Mouse (Mus musculus): ENCODE data around the gene Bnip3.

Gene Bnip3

DNA sequence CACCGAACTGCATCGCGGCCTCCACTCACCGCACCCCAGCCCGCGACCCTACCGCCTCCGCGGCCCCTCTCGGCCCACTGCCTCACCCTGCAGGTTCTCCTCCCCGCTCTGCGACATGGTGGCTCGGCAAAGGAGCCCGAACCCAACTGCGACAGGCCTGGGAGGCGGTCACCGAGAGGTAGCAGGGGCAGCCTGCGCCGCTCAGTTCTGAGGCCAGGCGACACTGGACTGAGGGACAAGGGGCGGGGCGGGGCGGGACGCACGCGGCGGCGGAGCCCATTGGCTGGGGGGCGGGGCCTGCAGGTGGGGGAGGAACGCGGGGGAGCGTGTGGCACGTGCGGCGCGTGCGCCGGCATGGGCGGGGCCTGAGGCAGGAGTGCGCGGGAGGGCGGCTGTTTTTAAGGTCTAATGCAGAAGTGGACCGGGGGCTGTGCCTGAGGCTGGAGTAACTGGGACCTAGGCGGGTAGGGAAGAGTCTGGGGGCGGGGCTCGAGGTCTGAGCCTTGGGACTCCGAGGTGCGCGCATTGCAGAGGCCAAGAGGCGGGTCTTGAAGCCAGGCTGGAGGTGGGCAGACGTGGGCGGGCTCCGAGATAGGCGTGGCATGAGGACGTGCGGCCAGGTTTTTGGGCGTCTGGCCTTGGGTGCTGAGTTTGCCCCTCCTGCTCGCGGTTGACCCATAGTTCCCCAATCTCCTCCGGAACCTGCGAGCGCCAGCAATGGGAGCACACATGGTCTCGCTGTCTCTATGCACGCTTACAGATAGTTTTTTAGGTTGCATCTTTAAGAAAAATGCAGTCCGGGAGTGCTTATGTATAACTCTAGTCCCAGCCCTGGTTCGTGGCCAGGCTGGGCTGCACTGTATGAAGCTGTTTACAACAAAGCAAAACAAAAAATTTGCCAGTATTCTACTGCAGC, at the start of gene Bnip3:
Gene Bnip3 (minus strand): TSS at position 243 of the 916 bp plus-strand sequence.
- DNase-seq (ENCODE audit: low read depth): peak; percentile 99

GRCm38 (mm10) chr7:138957106-138957505, 47.8 kb upstream of the Bnip3 start:
- DNase-seq (ENCODE audit: low read depth): no peak

DNA sequence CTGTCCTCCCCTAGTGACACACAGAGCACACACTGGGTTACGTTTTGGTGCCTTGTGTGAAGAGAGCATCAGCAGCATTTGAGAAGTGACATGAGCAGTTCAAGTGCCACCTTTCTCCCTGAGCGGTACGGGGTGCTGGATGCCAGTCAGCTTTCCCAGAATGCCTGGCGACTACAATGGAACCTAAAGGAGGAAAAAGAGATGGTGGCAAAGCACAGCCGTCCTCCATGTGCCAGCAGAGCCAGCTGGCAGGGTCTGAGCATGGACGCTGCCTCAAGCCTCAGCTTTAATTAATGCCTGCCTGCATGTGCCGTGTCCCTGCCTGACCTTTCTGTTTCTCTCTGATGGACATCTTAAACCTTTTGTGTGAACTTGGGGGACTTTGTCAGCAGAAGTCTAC, 46.5 kb upstream of the Bnip3 start:
- DNase-seq (ENCODE audit: low read depth): no peak

DNA sequence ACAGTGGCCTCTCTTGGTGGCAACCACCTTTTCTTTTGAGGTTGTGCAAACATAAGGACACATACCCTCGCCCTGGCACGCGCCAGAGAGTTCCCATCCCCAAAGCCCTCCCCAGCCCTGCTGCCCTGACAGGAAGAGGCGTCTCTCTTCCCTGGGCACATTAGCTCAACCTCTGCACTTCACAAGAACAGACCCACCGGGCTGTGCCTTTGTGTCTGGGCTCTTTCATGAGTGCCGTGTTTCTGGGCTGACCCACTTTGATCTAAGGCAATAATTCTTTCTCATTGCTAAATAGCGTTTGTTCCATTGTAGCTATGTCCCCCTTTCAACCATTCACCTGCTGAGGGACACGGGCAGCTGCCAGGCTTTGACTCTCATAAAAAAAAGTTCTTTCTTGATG, 39.0 kb upstream of the Bnip3 start:
- DNase-seq (ENCODE audit: low read depth): no peak

DNA sequence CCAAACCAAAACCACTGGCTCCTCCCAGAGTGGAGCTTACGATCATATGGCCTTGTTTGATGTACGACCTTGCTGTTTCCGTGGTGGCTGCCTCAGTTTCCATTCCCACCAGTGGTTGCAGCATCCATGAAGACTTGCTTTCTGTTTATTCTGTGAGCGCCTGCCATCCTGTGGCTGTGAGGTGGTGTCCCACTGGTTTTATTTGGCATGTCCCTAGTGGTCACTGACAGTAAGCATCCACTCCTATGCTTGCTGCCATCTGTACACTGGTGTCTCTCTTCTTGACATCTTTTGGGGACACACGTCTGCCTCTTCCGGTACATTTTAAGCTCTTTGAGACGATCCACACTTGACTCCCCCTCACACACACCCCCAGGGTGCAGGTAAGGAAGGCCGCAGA, 38.4 kb upstream of the Bnip3 start:
- no peak for DNase-seq (ENCODE audit: low read depth)

GRCm38 (mm10) chr7:138945668-138946067, 36.3 kb upstream of the Bnip3 start:
- DNase-seq (ENCODE audit: low read depth): no peak

GRCm38 (mm10) chr7:138942301-138942700, 33.0 kb upstream of the Bnip3 start:
- no peak for DNase-seq (ENCODE audit: low read depth)

GRCm38 (mm10) chr7:138941571-138941970, 32.3 kb upstream of the Bnip3 start:
- no peak for DNase-seq (ENCODE audit: low read depth)

DNA sequence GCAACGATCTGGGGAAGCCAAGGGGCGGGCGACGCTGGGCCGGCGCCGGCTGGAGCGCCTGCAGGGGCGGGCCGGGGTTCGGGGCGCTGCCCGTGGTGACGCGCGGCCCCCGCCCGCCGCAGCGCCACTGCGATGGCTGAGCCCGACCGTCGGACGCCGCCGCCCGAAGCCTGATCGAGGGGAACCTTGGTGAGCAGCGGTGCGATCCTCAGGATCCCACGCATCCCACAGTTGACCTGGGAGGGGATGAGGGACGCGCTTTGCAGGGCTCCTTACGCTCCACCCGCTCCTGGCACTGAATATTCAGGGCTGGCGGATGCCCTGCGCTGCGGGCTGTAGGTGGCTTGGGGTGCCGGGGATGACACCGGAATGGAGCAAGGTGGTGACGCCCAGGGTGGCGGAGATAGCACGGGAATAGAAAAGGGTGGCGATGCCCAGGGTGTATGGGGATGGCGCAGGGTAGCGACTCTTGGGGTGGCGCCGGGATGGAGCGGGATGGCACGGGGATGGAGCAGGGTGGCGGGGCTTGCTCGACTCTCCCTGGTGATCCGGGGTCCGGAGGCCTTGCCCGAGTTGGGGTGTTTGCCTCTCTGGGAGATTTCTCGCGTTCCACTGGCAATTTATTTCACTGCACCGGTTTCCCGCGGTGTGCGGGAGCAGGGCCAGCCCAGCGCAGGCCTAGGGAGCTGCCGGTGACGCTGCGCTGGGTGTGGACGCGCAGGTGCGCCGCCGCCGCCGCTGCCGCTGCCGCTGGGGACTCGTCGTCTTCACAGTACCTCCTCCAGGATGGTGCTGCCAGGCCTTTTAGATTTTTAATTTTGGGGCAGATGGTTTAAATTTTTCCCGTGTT, 31.5 kb upstream of the Bnip3 start, which contains the start of gene Jakmip3:
Gene Jakmip3 (plus strand): TSS at position 119 of the 850 bp plus-strand sequence.
- no peak for DNase-seq (ENCODE audit: low read depth)

DNA sequence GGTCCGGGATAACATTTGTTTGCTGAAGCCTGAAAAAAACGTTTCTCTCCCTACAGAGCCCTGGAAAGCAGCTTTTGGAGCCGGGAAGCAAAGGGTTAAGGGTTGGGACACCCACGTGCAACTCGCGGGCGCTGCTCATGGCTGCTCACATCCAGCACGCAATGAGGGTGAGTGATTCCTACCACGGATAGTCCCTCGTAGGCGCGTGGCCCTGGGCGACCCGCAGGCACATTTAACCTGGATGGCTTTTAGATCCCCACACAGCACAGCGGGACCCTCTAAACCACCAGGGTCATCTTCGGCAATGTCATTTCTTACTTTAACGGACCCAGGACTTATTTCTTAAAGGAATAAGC, 30.9 kb upstream of the Bnip3 start:
- no peak for DNase-seq (ENCODE audit: low read depth)

GRCm38 (mm10) chr7:138938991-138939390, 29.7 kb upstream of the Bnip3 start:
- no peak for DNase-seq (ENCODE audit: low read depth)

- no peak for DNase-seq (ENCODE audit: low read depth)
Observed at GRCm38 (mm10) chr7:138934523-138934922, 25.2 kb upstream of the Bnip3 start.

DNA sequence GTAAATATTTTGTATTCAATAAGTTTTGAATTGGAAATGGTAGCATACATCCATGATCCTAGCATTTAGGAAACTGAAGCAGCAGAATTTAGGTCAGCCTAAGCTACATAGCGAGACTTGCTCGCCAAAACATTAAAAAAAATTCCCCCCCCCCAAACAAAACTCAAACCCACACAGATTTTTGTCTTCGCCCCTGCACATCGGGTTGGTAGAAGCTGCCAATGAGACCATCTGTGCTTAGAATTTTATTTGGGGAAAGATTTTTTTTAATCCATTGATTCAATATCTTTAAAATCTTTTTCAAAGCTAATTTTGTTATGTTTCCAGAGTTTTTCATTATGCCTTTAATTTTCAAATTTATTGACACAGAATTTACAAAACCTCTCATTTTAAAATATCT, 19.1 kb upstream of the Bnip3 start:
- no peak for DNase-seq (ENCODE audit: low read depth)

GRCm38 (mm10) chr7:138923756-138924425, 14.6 kb upstream of the Bnip3 start:
- DNase-seq (ENCODE audit: low read depth): peak; percentile 76

DNA sequence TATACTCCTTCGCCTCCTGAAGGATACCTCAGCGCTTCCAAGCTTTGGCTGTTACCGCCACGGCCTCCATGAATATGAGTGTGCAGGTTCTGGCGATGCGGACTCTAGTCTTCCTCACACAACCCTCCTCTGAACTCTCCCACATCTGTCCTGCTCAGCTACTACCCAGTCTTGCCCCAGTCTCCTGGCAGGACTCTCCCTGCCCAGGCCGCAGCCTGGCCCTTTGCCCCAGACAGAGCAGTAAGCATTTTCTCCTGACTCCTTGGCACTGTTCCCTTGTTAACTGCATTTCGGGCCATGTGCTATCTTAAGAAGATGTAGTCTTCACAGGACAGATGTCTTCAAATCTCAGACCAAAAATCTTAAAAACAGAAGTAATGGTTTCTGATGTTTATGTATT, 12.3 kb upstream of the Bnip3 start:
- DNase-seq (ENCODE audit: low read depth): no peak

- DNase-seq (ENCODE audit: low read depth): peak; percentile 94
Observed at GRCm38 (mm10) chr7:138919156-138919944, 10.0 kb upstream of the Bnip3 start.

DNA sequence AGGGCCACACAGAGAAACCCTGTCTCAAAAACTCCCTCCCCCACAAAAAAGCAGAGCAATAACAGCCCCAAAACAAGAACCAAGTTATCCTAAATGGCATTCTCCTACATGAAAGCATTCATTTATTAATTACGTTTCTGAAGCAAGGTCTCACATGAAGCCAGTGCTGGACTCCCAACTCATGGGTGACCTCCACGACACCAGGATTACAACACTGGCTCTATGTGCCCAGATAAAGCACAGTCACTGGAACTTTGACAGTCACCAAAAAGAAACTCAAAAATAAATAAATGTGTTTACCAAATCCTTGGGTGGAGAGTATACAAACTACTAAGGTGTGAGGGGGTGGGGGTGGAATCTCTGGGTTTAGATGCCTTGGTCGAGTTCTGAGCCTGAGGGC, 4.3 kb upstream of the Bnip3 start:
- no peak for DNase-seq (ENCODE audit: low read depth)

DNA sequence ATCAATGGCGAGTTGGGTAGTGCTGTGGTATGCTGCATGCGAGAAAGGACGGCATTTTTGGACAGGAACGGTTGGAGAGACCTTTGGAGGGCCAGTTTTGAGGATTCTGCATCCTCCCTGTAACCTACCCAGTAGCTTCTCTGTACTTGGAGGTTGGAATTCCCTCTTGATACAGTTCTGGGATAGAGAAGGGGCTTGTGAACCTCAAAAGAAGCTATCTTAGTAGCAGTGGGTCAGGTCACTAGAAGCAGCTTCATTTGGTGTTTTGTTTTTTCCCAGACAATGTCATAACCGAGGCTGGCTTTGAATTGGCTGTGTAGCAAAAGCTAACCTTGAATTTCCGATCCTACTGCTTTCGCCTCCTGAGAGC, 859 bp upstream of the Bnip3 start:
- no peak for DNase-seq (ENCODE audit: low read depth)

DNA sequence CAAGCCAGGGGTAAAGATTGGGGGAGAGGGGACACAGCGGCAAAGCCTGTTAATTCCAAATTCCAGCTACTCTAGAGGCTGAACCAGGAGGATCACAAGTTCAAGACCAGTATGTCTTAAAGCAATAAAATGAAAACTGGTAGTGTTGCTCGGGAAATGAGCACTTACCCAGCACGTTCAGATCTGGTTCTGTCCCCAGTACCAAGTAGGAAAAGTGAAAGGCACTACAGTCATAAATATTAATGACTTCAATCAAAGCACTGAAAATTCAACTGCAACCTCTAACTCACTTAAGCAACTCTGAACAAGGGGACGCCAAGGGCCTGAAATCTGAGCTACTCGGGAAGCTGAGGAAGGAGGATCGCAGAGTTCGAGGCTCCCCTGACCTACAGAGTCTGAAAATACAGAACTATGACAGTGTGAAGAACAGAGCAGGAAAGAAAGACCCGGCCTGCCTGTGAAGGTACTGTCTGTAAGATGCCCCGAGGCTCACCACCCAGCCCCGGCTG, 497 bp downstream of the Bnip3 start:
- DNase-seq (ENCODE audit: low read depth): no peak

DNA sequence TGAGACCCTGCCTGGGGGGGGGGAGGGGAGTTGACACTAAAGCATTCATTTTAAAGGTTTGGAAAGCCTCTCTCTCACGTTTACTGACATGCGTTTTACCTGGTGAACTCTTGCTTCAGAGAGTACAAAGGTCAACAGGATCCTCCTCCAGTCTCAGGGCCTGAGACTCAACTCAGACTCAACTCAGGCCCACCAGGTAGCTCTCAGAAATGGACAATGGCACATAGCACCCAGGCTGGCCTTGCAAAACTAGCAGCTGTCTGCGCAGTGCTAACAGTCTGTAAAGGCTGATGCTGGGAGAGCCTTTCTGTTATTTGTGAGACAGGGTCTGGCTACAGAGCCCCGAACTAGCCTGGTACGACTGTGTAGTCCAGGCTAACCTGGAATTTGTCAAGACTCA, 1.3 kb downstream of the Bnip3 start:
- DNase-seq (ENCODE audit: low read depth): no peak

GRCm38 (mm10) chr7:138907043-138907442, 2.3 kb downstream of the Bnip3 start:
- peak; percentile 82 for DNase-seq (ENCODE audit: low read depth)
